Mouse (Mus musculus) lung, postnatal 0 days (tissue): Measurements from ENCODE around the gene Ttll11.

Experiments used
- CTCF ChIP-seq: IDR thresholded peaks from 2 replicates; pipeline ENCODE4 v1.5.1; 2016; ENCODE audit warnings: antibody characterized with exemption, mild to moderate bottlenecking
- EP300 ChIP-seq: IDR thresholded peaks from 2 replicates; pipeline ENCODE4 v1.6.1; 2016; ENCODE audit warnings: antibody characterized with exemption, mild to moderate bottlenecking, control low read depth

DNA sequence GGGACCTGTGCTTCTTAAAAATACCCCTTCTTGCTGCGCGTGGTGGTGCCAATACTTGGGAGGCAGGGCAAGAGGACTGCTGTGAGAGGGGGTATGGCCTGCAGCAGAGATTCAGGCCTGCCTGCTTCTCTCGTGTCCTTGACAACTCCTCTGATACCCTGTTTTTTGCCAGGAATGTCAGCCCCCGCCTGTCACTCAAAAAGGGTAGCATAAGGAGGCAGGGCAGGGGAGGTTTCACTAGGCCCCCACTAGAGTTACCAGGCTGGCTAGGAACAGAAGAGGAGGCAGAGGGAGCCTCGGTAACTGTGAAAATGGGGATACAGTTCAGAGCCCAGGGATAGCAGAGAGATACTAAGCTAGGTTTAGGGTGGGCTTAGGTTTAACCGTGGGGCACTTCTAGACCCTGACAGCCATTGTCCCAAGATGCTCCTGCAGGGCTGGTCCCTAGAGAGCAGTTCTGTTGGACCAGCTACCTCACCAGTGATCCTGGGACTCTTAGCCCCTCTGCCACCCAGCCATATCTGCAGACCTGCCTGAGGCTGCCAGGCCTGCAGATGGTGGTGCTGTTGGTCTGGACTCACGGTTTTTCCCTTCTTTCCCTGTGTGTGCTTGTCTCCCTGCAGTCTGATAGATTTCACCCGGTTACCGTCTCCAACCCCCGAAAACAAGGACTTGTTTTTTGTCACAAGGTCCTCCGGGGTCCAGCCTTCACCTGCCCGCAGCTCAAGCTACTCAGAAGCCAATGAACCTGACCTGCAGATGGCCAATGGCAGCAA, 260.3 kb downstream of the Ttll11 start:
- TF ChIP-seq CTCF = no peak
- no peak for TF ChIP-seq EP300
